Mouse (Mus musculus) midbrain, postnatal 0 days (tissue): ENCODE results near the gene Cd163. TPM values are rescaled to one million over a fixed set of nuclear protein-coding genes. Genes with fewer than 3 reads are reported as not detected.

Experiments used
- ATAC-seq: fragments of 200-750 bp; cut with Nextera tagmentation; 2 replicates; pipeline ENCODE4 v1.8.0; 2017; ENCODE audit warnings: moderate number of reproducible peaks, mild to moderate bottlenecking, moderate TSS enrichment, moderate library complexity; ENCODE audit not compliant: low FRiP score
- DNase-seq: peaks from one replicate; pipeline ENCODE4 v3.0.0-alpha.2; 2015; ENCODE audit warnings: low spot score
- H3K27ac ChIP-seq: fragments of 300-500 bp; sonication (generic); 2 replicates; pipeline ENCODE4 v1.5.1; 2014; ENCODE audit warnings: low read depth, mild to moderate bottlenecking, low read length, mixed read lengths
- H3K27me3 ChIP-seq: fragments of 300-500 bp; sonication (generic); 2 replicates; pipeline ENCODE4 v1.6.1; 2014; ENCODE audit warnings: low read length, control low read depth, mixed read lengths; ENCODE audit not compliant: insufficient read depth
- H3K36me3 ChIP-seq: fragments of 300-500 bp; sonication (generic); 2 replicates; pipeline ENCODE4 v1.6.1; 2014; ENCODE audit warnings: low read length, control low read depth, mixed read lengths; ENCODE audit not compliant: insufficient read depth
- H3K4me1 ChIP-seq: fragments of 300-500 bp; sonication (generic); 2 replicates; pipeline ENCODE4 v1.6.1; 2014; ENCODE audit warnings: mild to moderate bottlenecking, control low read depth, antibody characterized with exemption, low read length, mixed read lengths; ENCODE audit not compliant: insufficient read depth
- H3K4me2 ChIP-seq: fragments of 300-500 bp; sonication (generic); 2 replicates; pipeline ENCODE4 v1.6.1; 2014; ENCODE audit warnings: low read depth, mild to moderate bottlenecking, low read length, mixed read lengths; ENCODE audit not compliant: poor library complexity, severe bottlenecking
- H3K4me3 ChIP-seq: fragments of 300-500 bp; sonication (generic); 2 replicates; pipeline ENCODE4 v1.5.1; 2014; ENCODE audit warnings: low read depth, mild to moderate bottlenecking, low read length, moderate library complexity
- H3K9ac ChIP-seq: fragments of 300-500 bp; sonication (generic); replicated peaks from 2 replicates; pipeline ENCODE4 v1.6.1; 2014; ENCODE audit warnings: mild to moderate bottlenecking, low read length, moderate library complexity, mixed read lengths; ENCODE audit not compliant: poor library complexity, severe bottlenecking
- H3K9me3 ChIP-seq: fragments of 300-500 bp; sonication (generic); 2 replicates; pipeline ENCODE4 v1.6.1; 2016; ENCODE audit warnings: low read length, control low read depth
- CTCF ChIP-seq: IDR thresholded peaks from 2 replicates; pipeline ENCODE4 v1.5.1; 2016; ENCODE audit warnings: antibody characterized with exemption, mild to moderate bottlenecking
- WGBS: fragments of 180-500 bp; shearing (Covaris S2); extraction: QIAGEN DNeasy Blood & Tissue Kit; methylation state at CpG from one replicate; pipeline ENCODE4 v1.1.7; 2014; 5-methylcytosine and 5-hydroxymethylcytosine counted together
- polyA plus RNA-seq: library from polyadenylated mRNA; unstranded; fragments of >200 nt; fragmentation: Nextera tagmentation; extraction: Ambion mirVana; gene quantifications from 2 replicates; pipeline ENCODE4 v1.2.1, GENCODE M21; 2015
- total RNA-seq: library from RNA; depleted of rRNA; stranded (reverse); fragments of >200 nt; gene quantifications from 2 replicates; pipeline ENCODE4 v1.2.3, GENCODE M21; 2014

The Cd163 gene
- total and polyA plus RNA-seq, 2 experiments from 2014 or later, result 1.7 to 2.0 TPM

- WGBS, result 87% methylated on average over 6 of the region's 6 CpGs
- Histone ChIP-seq H3K36me3 (no peaks in the 10 kb centered on the region), H3K4me3 (no peak overlapping the region), H3K9me3 (no peaks in the 10 kb centered on the region), H3K27ac (no peak overlapping the region), H3K27me3 (no peaks in the 10 kb centered on the region), H3K9ac (no peak overlapping the region), H3K4me1 (no peaks in the 10 kb centered on the region), H3K4me2 (no peak overlapping the region)
- no peak; the same call in 1 of the 2 replicates for TF ChIP-seq CTCF
- ATAC-seq (no peak), DNase-seq (no peak)
These were observed 42.2 kb downstream of the Cd163 start for GRCm38 (mm10) chr6:124346613-124347012.

- no peak for DNase-seq
- Histone ChIP-seq H3K9ac (no peak overlapping the region), H3K9me3 (no peaks in the 10 kb centered on the region), H3K4me1 (no peaks in the 10 kb centered on the region), H3K27ac (no peak overlapping the region), H3K4me3 (no peak overlapping the region), H3K36me3 (no peaks in the 10 kb centered on the region), H3K27me3 (no peaks in the 10 kb centered on the region), H3K4me2 (no peak overlapping the region)
- 87% methylated on average over 2 of the region's 2 CpGs for WGBS
- TF ChIP-seq CTCF, result no peak
- ATAC-seq, result no peak
These were observed 48.8 kb downstream of the Cd163 start for GRCm38 (mm10) chr6:124353246-124353645.

GRCm38 (mm10) chr6:124358953-124359352 lies 54.5 kb downstream of the Cd163 start:
- TF ChIP-seq CTCF, result no peak
- H3K27me3 ChIP-seq, result no peaks in the 10 kb centered on the region
- WGBS, result 86% methylated on average over 6 of the region's 6 CpGs
- H3K27ac ChIP-seq, result no peak overlapping the region
- ATAC-seq (no peak), DNase-seq (no peak)
- no peak overlapping the region for H3K4me3 ChIP-seq
- H3K9me3 ChIP-seq, result no peaks in the 10 kb centered on the region
- H3K4me1 ChIP-seq, result no peaks in the 10 kb centered on the region
- H3K36me3 ChIP-seq, result no peaks in the 10 kb centered on the region
- H3K4me2 ChIP-seq, result no peak overlapping the region
- H3K9ac ChIP-seq, result no peak overlapping the region

- Histone ChIP-seq H3K4me1 (no peaks in the 10 kb centered on the region), H3K36me3 (no peaks in the 10 kb centered on the region), H3K4me3 (no peak overlapping the region), H3K4me2 (no peak overlapping the region), H3K9me3 (no peaks in the 10 kb centered on the region), H3K9ac (no peak overlapping the region), H3K27ac (no peak overlapping the region), H3K27me3 (no peaks in the 10 kb centered on the region)
- DNase-seq (no peak), ATAC-seq (no peak)
- no peak for TF ChIP-seq CTCF
- 54% methylated on average over 6 of the region's 6 CpGs for WGBS
These were observed 56.1 kb downstream of the Cd163 start for GRCm38 (mm10) chr6:124360549-124360948.

- WGBS, result 63% methylated on average over 5 of the region's 5 CpGs
- TF ChIP-seq CTCF, result peak; percentile 3; the same call in 1 of the 2 replicates
- Histone ChIP-seq H3K27ac (no peak overlapping the region), H3K9ac (no peak overlapping the region), H3K4me1 (no peaks in the 10 kb centered on the region), H3K4me3 (no peak overlapping the region), H3K36me3 (no peaks in the 10 kb centered on the region), H3K27me3 (no peaks in the 10 kb centered on the region), H3K4me2 (no peak overlapping the region), H3K9me3 (no peaks in the 10 kb centered on the region)
- no peak for DNase-seq
- ATAC-seq, result no peak
These were observed 59.9 kb downstream of the Cd163 start for GRCm38 (mm10) chr6:124364328-124364727.

DNA sequence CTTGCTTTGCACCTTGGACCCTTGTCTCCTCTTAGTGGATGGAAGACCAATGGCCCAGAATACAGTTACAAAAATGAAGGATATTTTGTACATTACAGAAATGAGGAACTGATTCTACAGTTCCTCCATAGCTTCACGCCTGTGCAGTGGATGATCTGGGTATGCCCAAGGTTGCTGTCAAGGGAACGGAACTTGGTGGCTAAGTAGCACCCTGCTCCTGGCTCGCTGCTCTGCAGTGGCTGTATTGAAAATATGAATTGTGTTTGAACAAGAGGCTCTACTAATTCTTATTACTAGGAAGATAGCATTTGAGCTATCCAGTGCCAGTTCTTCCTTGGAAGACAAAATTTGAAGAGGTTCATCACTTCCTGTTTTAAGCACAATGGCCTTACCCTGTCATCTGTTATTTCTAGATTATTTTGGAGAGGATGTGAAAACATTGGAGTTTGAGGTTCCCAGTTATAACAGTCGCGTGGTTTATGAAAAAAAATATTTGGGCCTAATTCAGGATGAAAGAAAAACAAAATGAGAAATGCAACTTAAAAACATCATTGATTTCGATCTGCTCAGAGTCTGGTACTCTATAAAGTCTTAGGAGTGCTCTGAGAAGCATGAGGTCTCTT lies 69.2 kb downstream of the Cd163 start:
- Histone ChIP-seq H3K9me3 (no peaks in the 10 kb centered on the region), H3K36me3 (no peaks in the 10 kb centered on the region), H3K27ac (no peak overlapping the region), H3K4me1 (no peaks in the 10 kb centered on the region), H3K9ac (no peak overlapping the region), H3K27me3 (no peaks in the 10 kb centered on the region), H3K4me2 (no peak overlapping the region), H3K4me3 (no peak overlapping the region)
- DNase-seq, result no peak
- no peak for TF ChIP-seq CTCF
- 89% methylated on average over 6 of the region's 6 CpGs for WGBS
- no peak for ATAC-seq
